Mouse (Mus musculus) kidney, adult 2 months (tissue): ENCODE measurements around the gene Scrt2. TPM values are rescaled to one million over a fixed set of nuclear protein-coding genes. Genes with fewer than 3 reads are reported as not detected.
A peak's percentile ranks its signal among the peaks of the same experiment; 100 is the strongest.

Experiments used
- DNase-seq: peaks from one replicate; pipeline ENCODE4 v3.0.0; 2021
- H3K27ac ChIP-seq: fragments of 200-500 bp; 2 replicates; pipeline ENCODE4 v1.5.1; 2012; ENCODE audit warnings: low read depth, low read length, control low read depth, inconsistent platforms; ENCODE audit not compliant: insufficient read depth
- H3K27me3 ChIP-seq: fragments of 200-500 bp; replicated peaks from 2 replicates; pipeline ENCODE4 v1.6.1; 2012; ENCODE audit warnings: mild to moderate bottlenecking, moderate library complexity, low read length, inconsistent platforms; ENCODE audit not compliant: control insufficient read depth, insufficient read depth
- H3K36me3 ChIP-seq: fragments of 200-500 bp; 2 replicates; pipeline ENCODE4 v1.6.1; 2012; ENCODE audit warnings: mild to moderate bottlenecking, moderate library complexity, low read length, inconsistent platforms; ENCODE audit not compliant: control insufficient read depth, insufficient read depth
- H3K4me1 ChIP-seq: fragments of 200-500 bp; 2 replicates; pipeline ENCODE4 v1.6.1; 2011; ENCODE audit warnings: low read length; ENCODE audit not compliant: control insufficient read depth, insufficient read depth
- H3K4me3 ChIP-seq: fragments of 200-500 bp; 2 replicates; pipeline ENCODE4 v1.5.1; 2011; ENCODE audit warnings: mild to moderate bottlenecking, low read depth, low read length, control low read depth; ENCODE audit not compliant: insufficient read depth
- CTCF ChIP-seq: fragments of 200-500 bp; conservative IDR thresholded peaks from 2 replicates; pipeline ENCODE4 v1.5.1; 2011; ENCODE audit warnings: low read depth, mild to moderate bottlenecking, control low read depth, low read length, moderate library complexity, mixed read lengths; ENCODE audit not compliant: insufficient read depth, insufficient read length
- POLR2A ChIP-seq: fragments of 200-500 bp; IDR thresholded peaks from one replicate; pipeline ENCODE4 v1.6.1; 2011; ENCODE audit warnings: low read depth, low read length, control low read depth
- WGBS: fragments of 180-500 bp; shearing (Covaris S2); methylation state at CpG from one replicate; pipeline ENCODE4 v1.1.7; 2018; 5-methylcytosine and 5-hydroxymethylcytosine counted together
- polyA plus RNA-seq: library from polyadenylated mRNA; depleted of rRNA; stranded (reverse); fragments of >200 nt; gene quantifications from 2 replicates; pipeline ENCODE4 v1.2.3, GENCODE M21; 2012

The Scrt2 gene
- polyA plus RNA-seq, 1 experiment, result not detected

GRCm38 (mm10) chr2:152069941-152070340, 11.4 kb upstream of the Scrt2 start:
- DNase-seq, result no peak
- Histone ChIP-seq H3K27ac (no peak overlapping the region), H3K27me3 (no peaks in the 10 kb centered on the region), H3K4me1 (no peaks in the 10 kb centered on the region), H3K4me3 (no peak overlapping the region), H3K36me3 (no peaks in the 10 kb centered on the region)
- no peak for TF ChIP-seq CTCF
- TF ChIP-seq POLR2A, result no peak
- WGBS, result 71% methylated on average over 2 of the region's 2 CpGs

GRCm38 (mm10) chr2:152074521-152074920, 6.8 kb upstream of the Scrt2 start:
- WGBS, result 88% methylated on average over 2 of the region's 2 CpGs
- Histone ChIP-seq H3K27ac (no peak overlapping the region), H3K4me3 (no peak overlapping the region), H3K27me3 (no peaks in the 10 kb centered on the region), H3K36me3 (no peaks in the 10 kb centered on the region), H3K4me1 (no peaks in the 10 kb centered on the region)
- no peak for TF ChIP-seq POLR2A
- no peak for TF ChIP-seq CTCF
- no peak for DNase-seq

GRCm38 (mm10) chr2:152075294-152075889, 5.9 kb upstream of the Scrt2 start:
- Histone ChIP-seq H3K4me1 (no peaks in the 10 kb centered on the region), H3K4me3 (no peak overlapping the region), H3K36me3 (no peaks in the 10 kb centered on the region), H3K27ac (no peak overlapping the region), H3K27me3 (no peaks in the 10 kb centered on the region)
- 40% methylated on average over 9 of the region's 9 CpGs for WGBS
- no peak for TF ChIP-seq POLR2A
- TF ChIP-seq CTCF, result no peak
- peak; percentile 33 for DNase-seq

GRCm38 (mm10) chr2:152077337-152077736, 4.0 kb upstream of the Scrt2 start:
- DNase-seq, result no peak
- no peaks in the 10 kb centered on the region for H3K4me1 ChIP-seq
- TF ChIP-seq CTCF, result no peak
- TF ChIP-seq POLR2A, result no peak
- WGBS, result 63% methylated on average over 3 of the region's 3 CpGs
- H3K27me3 ChIP-seq, result no peaks in the 10 kb centered on the region
- no peak overlapping the region for H3K27ac ChIP-seq
- no peak overlapping the region for H3K4me3 ChIP-seq
- no peaks in the 10 kb centered on the region for H3K36me3 ChIP-seq

- no peak for TF ChIP-seq POLR2A
- TF ChIP-seq CTCF, result no peak
- DNase-seq, result peak; percentile 79
- Histone ChIP-seq H3K4me1 (no peaks in the 10 kb centered on the region), H3K27ac (no peak overlapping the region), H3K27me3 (no peaks in the 10 kb centered on the region), H3K36me3 (no peaks in the 10 kb centered on the region), H3K4me3 (peak overlapping the region; percentile 18; the same call in 1 of the 2 replicates)
- WGBS, result 1% methylated on average over 81 of the region's 81 CpGs
Measured at GRCm38 (mm10) chr2:152081641-152082448, 516 bp downstream of the Scrt2 start.

- no peak overlapping the region for H3K4me3 ChIP-seq
- WGBS, result 29% methylated on average over 7 of the region's 7 CpGs
Measured at GRCm38 (mm10) chr2:152082456-152083285, 1.3 kb downstream of the Scrt2 start.

GRCm38 (mm10) chr2:152083411-152083810, 2.1 kb downstream of the Scrt2 start:
- Histone ChIP-seq H3K4me3 (no peak overlapping the region), H3K27ac (no peak overlapping the region), H3K4me1 (no peaks in the 10 kb centered on the region), H3K27me3 (no peaks in the 10 kb centered on the region), H3K36me3 (no peaks in the 10 kb centered on the region)
- TF ChIP-seq CTCF (no peak), POLR2A (no peak)
- no peak for DNase-seq
- 65% methylated on average over 4 of the region's 4 CpGs for WGBS

More at GRCm38 (mm10) chr2:152082456-152083285, 1.3 kb downstream of the Scrt2 start:
- no peak for DNase-seq
- Histone ChIP-seq H3K36me3 (no peaks in the 10 kb centered on the region), H3K27me3 (no peaks in the 10 kb centered on the region), H3K4me1 (no peaks in the 10 kb centered on the region), H3K27ac (no peak overlapping the region)
- TF ChIP-seq CTCF, result no peak
- TF ChIP-seq POLR2A, result no peak
